Mouse (Mus musculus): ENCODE results near the gene Itga9. TPM values are rescaled to one million over a fixed set of nuclear protein-coding genes. Genes with fewer than 3 reads are reported as not detected.

Itga9 gene
- total RNA-seq, 1 experiment from 2014 or later, result 4.7 TPM

DNA sequence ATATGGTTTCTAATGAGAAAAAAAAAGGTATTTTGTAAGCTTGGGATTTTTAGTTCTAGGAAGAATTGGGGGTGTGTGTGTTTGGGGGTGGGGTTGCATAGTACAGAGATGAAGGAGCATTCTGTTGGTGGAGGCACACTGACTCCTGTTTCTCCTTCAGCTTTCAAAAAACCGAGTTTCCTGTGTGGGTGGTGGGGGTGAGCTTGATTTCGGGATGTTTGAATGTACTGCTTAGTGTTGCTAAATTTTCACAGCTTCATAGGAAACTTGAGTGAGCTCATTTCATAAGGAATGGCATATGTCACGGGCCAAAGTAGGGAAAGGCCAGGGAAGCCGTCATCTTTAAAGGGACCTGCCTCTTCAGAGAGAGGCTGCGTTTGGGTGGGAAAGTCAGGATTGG, 122.5 kb downstream of the Itga9 start:
- ATAC-seq (replicated peaks in 1 of 2; ENCODE audit: insufficient read depth in 1 of 2, low FRiP score in 2 of 2, low TSS enrichment in 1 of 2, low read depth in 1 of 2, poor library complexity in 2 of 2, severe bottlenecking in 2 of 2), result no peak

DNA sequence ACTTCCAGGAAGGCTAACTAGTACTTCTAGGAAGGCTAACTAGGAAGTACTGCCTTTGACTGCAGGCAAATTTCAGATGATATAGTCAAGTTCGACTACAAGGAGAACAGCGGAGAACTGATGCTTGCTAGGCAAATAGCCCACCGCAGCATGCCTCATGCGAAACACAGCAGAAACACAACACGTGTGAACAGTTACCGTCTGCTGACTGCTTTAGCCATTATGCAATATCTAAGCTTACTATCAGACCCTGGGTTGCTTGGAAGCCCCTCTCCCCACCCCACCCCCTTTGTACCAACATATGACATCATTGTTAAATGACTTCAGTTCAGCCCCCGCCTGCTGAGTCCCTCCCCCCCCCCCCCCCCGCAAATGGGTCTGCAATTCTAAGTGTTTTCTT, 123.7 kb downstream of the Itga9 start:
- no peak for ATAC-seq (replicated peaks in 1 of 2; ENCODE audit: insufficient read depth in 1 of 2, low FRiP score in 2 of 2, low TSS enrichment in 1 of 2, low read depth in 1 of 2, poor library complexity in 2 of 2, severe bottlenecking in 2 of 2)

DNA sequence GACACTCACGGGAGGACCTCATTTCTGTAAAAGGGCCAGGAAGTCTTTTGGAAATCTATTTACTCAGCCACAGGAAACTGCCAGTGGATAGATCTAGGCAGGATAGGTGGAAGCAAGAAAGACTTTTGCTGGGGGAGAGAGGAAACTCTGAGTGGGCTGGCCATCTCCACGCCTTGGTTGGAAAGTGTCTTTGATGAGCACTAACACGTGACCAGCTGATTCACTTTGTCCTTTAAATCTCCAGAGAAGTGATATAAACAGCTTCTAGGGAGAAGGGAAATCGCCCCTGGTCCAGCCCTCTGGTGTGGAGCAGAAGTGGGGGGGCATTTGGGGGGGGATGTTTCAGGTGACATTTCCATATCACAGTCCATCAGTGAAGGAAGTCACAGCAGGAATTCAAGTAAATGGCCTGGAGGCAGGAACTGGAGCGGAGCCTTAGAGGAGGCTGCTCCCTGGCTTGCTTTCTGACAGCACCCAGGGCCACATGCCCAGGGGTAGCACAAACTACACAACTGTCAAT, 124.4 kb downstream of the Itga9 start:
- ATAC-seq (replicated peaks in 1 of 2; ENCODE audit: insufficient read depth in 1 of 2, low FRiP score in 2 of 2, low TSS enrichment in 1 of 2, low read depth in 1 of 2, poor library complexity in 2 of 2, severe bottlenecking in 2 of 2), result no peak

DNA sequence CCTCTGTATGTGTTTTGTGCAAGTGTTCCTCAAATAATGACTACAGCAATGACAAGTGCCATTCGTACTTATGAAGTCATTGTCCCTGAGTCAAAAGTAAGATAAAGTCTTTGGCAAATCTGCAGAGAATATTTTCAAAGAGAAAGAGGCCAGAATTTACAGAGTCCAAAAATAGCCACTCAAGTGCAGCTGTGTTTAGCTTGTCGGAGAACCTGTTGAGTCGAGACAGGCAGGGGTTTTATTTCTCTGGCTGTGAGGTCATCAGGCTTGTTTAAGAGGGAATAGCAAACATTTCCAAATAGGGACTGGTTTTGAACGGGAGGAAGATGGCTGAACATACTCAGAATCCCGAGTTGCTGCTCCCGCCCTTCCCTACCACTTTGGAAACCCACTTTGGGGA, 125.2 kb downstream of the Itga9 start:
- no peak for ATAC-seq (replicated peaks in 1 of 2; ENCODE audit: insufficient read depth in 1 of 2, low FRiP score in 2 of 2, low TSS enrichment in 1 of 2, low read depth in 1 of 2, poor library complexity in 2 of 2, severe bottlenecking in 2 of 2)

DNA sequence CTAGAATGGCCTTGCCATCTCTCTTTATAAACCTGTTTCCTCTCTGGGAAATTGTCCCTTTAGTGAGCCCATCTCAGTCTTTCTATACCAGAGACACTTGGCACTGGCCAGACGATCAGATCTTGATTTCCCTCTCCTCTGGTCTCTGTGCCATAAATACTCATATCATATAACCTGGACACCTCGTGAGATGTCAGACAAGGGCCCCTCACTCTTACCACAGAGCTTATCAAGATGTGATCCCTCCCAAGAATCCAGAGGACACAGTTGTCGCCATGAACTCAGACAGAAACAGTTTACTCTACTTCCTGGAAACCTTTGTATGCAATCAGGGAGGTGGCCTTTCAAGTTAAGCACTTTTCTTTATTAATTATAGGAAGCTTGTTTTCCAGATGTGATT, 127.1 kb downstream of the Itga9 start:
- no peak for ATAC-seq (replicated peaks in 1 of 2; ENCODE audit: insufficient read depth in 1 of 2, low FRiP score in 2 of 2, low TSS enrichment in 1 of 2, low read depth in 1 of 2, poor library complexity in 2 of 2, severe bottlenecking in 2 of 2)

DNA sequence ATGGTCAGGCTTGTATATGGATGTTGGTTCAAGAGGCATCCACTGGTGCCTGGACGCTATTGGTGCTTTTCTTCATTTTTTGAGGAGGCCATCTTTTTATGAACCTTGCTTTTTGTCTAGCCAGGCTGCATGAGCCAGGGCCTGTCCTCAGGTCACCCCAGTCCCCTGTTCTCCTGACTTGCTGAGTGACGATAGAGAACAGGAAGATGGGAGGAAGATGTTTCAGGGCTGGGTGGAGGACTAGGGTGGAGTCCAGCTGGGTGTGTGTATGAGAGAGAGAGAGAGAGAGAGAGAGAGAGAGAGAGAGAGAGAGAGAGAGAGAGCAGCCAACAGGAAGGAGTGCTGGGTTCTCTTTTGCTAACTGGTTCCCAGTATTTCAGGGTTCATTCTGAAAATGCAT, 130.6 kb downstream of the Itga9 start:
- ATAC-seq (replicated peaks in 1 of 2; ENCODE audit: insufficient read depth in 1 of 2, low FRiP score in 2 of 2, low TSS enrichment in 1 of 2, low read depth in 1 of 2, poor library complexity in 2 of 2, severe bottlenecking in 2 of 2), result no peak

DNA sequence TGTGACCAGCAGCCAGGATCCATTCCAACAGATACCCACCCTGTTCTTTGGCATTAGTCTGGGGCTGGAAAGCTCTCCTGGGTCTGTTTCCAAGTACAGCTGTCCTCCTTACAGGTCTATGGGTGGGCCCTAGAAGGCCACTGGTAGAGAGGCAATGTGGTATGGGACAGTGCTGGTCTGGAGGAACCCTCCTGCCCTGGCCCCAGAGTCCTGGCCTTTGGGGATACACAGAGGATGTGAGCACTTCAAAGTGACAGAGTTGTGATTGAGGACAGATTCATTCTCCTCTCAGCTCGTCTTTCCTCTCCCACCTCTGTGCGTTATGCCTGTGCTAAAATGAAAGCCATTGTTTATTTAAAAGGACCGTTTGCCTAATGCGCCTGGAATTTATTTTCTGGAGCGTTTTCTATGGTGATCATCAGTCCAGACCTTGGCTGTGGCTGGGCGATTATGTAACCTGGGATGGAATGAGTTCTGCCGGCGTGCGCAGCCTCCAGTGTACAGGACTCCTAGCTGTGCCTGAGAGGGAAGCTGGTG, 131.2 kb downstream of the Itga9 start:
- ATAC-seq (replicated peaks in 1 of 2; ENCODE audit: insufficient read depth in 1 of 2, low FRiP score in 2 of 2, low TSS enrichment in 1 of 2, low read depth in 1 of 2, poor library complexity in 2 of 2, severe bottlenecking in 2 of 2), result no peak

DNA sequence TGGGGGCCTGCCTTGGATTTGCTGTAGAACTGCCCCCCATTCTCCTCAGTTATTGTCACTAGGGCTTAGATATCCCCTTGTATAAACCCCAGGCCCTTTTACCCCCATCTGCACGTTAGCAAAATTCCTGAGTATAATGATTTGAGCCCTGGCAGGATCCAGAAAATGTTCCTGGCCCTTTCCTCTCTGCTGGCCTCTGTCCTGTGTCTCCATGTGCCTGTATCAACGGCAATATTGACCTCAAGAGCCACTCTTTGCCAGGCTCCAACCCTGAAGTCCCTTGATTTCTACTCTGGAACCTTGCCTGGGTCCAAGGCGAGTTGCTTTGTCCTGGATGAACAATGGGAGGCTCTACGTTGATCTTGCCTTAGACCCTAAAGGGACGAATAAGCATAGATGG, 131.8 kb downstream of the Itga9 start:
- no peak for ATAC-seq (replicated peaks in 1 of 2; ENCODE audit: insufficient read depth in 1 of 2, low FRiP score in 2 of 2, low TSS enrichment in 1 of 2, low read depth in 1 of 2, poor library complexity in 2 of 2, severe bottlenecking in 2 of 2)

DNA sequence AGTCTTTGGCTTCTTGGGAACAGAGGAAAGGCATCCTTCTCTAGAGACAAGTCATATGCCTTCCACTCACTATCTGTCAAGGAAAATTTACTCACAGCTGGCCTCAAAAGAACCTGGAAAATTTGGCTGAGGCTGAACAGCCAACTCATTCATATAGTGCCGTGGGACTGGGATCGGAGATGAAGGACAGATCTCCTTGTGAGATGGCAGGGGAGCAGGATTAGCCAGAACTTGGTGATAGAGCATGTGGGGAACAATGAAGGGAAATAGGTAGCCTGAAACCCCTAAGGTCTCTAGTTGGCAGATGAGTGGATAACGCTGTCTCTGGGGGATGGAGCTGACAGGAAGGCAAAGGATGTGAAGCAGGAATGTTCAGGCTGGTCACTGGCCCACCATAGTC, 132.6 kb downstream of the Itga9 start:
- no peak for ATAC-seq (replicated peaks in 1 of 2; ENCODE audit: insufficient read depth in 1 of 2, low FRiP score in 2 of 2, low TSS enrichment in 1 of 2, low read depth in 1 of 2, poor library complexity in 2 of 2, severe bottlenecking in 2 of 2)

DNA sequence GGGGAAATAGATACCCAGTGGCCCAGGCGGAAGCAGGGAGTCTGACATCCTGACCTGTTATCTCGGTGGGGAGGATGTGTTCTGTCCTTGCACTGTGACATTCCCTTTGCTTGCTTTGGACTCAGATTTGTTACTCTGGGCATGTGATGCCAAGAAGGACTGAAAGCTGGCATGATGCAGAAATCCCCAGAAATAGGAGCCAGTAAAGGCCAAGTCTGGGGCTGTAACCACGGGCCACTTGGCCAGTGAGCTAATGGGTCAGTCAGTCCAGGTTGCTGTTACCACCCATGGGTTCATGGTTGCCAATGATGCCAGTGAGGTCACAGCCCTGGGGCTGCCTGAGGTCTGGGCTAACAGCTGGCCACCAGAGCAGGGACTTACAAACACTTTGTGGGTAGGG, 133.2 kb downstream of the Itga9 start:
- no peak for ATAC-seq (replicated peaks in 1 of 2; ENCODE audit: insufficient read depth in 1 of 2, low FRiP score in 2 of 2, low TSS enrichment in 1 of 2, low read depth in 1 of 2, poor library complexity in 2 of 2, severe bottlenecking in 2 of 2)

DNA sequence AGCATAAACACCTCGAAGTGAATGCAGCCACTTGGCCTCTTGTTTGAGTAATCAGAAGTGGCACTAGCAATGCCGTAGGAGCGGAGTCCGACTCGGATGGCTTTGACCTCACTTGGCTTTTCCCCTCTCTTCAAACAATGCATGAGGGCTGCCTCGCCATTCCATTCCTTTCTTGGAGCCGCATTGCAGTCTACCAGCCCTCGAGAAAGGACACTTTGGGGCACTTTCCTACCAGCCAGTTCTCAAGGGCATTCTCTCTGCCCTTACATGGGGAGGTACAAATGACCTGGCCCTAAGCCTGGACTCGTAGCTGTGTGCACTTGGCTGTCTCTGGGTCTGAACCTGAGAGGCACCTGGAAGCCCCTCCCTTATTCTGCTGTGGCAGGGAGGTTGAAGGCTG, 134.8 kb downstream of the Itga9 start:
- ATAC-seq (replicated peaks in 1 of 2; ENCODE audit: insufficient read depth in 1 of 2, low FRiP score in 2 of 2, low TSS enrichment in 1 of 2, low read depth in 1 of 2, poor library complexity in 2 of 2, severe bottlenecking in 2 of 2), result no peak

DNA sequence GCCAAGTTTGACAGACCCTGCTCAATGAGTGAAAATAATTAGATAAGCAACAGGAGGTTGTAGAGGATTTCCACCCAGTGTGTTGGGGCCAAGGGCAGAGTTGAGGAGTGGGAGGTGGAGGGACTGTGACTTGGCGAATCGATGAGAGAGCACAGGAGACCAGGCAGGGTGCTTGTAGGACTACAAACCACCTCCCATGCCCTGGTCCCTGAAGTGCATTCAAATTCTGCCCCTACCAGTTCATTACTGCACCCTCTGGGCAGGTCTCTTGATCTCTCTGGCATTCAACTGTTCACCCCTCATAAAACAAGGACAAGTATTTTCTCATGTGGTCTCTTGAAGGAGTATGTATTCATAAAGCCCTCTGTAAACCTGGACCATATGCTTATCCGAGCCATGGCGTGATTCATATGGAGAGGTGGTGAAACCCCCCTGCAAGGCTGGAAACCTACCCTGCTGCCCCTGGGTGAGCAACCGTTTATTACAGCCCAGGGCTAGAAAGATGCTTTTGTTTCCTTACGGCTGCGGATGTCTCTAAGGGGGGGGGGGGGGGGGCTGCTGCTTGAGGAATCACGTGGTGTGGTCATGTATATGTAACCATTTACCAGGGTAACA, 143.0 kb downstream of the Itga9 start:
- no peak for ATAC-seq (replicated peaks in 1 of 2; ENCODE audit: insufficient read depth in 1 of 2, low FRiP score in 2 of 2, low TSS enrichment in 1 of 2, low read depth in 1 of 2, poor library complexity in 2 of 2, severe bottlenecking in 2 of 2)

DNA sequence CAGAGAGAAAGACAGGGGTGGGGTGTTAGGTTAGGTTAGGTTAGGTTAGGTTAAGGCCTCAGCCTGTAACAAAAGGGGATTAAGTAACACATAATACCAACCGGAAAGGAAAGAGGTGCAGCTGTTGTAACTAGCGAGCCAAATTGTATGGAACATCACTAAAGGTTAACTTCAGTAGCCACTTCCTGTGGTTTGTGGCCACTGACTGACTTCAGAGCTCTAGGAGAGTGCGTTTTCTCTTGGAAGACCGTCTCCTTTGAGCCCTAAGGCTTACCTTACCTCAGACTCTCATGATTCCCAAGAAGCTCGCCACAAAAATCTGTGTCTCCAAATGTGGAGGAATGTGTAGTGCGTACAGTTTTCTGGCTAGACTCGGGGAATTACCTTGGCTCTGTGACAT, 144.3 kb downstream of the Itga9 start:
- peak; percentile 35 to 47; a peak in 3 of 4 replicates for ATAC-seq (replicated peaks in 1 of 2; ENCODE audit: insufficient read depth in 1 of 2, low FRiP score in 2 of 2, low TSS enrichment in 1 of 2, low read depth in 1 of 2, poor library complexity in 2 of 2, severe bottlenecking in 2 of 2)

DNA sequence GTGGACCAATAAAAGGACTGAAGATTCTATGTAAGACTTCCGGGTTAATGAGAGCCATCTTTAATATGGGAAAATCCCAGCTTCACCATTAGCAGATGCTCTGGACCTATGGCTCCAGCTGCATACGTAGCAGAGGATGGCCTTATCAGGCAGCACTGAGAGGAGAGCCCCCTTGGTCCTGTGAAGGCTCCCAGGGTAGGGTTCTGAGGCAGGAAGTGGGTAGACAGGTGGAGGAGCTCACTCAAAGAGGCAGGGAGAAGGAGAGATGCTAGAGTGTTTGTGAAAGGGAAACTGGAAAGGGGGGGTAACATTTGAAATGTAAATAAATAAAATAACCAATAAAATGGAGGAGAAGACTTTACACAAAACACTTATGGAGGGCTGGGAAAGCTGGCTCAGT, 145.9 kb downstream of the Itga9 start:
- ATAC-seq (replicated peaks in 1 of 2; ENCODE audit: insufficient read depth in 1 of 2, low FRiP score in 2 of 2, low TSS enrichment in 1 of 2, low read depth in 1 of 2, poor library complexity in 2 of 2, severe bottlenecking in 2 of 2), result no peak

DNA sequence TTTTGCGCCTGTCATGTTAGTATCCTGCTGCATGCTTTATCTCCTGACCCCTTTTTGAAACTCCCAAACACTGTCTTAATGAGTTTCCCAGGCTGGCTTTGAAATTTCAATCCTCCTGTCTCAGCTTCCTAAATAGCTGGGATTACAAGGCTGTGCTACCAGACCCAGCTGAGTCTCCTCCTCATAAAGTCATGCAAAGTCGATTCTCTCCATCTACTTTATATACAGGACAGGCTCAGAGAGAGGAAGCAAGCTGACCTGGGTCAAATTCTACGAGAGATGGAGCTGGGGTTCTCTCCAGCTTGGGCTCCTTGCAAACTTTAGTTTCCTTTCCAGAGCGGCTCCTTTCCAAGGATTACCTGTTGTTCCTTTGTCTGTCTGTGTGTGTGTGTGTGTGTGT, 153.0 kb downstream of the Itga9 start:
- no peak for ATAC-seq (replicated peaks in 1 of 2; ENCODE audit: insufficient read depth in 1 of 2, low FRiP score in 2 of 2, low TSS enrichment in 1 of 2, low read depth in 1 of 2, poor library complexity in 2 of 2, severe bottlenecking in 2 of 2)

DNA sequence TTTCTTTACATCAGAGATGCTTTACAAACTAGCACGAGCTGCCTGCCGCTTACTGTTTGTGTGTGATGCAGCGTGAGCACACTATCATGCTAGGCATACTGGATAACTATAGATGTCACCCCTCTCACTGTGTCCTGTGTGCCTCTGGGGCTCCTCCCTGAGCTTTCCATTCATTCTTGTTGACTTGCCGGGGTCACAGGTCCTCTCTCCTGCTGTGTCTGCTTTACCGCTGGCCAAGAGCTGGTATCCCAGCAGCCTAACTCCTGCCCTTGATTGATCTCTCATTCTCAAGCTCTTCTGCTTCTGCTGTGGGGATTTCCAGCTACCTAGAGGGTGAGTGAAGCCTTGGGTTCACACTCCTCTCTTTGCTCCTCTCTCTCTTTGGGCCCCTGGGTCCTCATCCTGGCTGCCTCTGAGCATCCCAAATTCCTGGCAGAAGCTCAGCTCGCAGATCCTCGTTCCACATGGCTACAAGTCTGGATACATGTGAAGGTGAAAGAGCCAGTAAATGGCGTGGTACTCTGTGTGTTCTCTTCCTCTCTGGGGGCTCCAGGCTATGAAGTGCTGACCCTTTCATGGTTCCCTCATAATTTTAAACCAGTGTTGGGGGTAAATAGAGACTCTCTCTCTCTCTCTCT, 155.6 kb downstream of the Itga9 start:
- no peak for ATAC-seq (replicated peaks in 1 of 2; ENCODE audit: insufficient read depth in 1 of 2, low FRiP score in 2 of 2, low TSS enrichment in 1 of 2, low read depth in 1 of 2, poor library complexity in 2 of 2, severe bottlenecking in 2 of 2)

DNA sequence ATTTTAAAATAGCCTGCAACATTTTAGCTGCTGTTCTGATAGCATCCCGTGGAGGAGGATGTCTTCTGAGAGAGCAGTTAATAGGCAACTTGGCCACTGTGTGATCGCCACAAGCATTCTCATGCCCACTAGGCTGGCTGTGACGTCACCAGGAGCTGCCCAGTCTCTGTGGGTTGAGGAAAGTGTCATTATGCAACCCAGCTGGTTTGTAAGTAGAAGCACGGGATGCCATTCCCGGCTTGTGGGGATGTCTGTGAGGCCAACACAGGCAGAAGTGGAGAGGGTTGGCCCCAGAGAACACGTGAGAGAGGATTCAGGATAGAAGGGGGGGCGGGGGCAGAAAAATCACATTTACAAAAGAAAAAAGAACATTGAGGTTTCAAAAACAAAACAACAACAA, 156.3 kb downstream of the Itga9 start:
- 0 out of 4 replicates have a peak, but pooled peaks have one; percentile 21 to 32 for ATAC-seq (replicated peaks in 1 of 2; ENCODE audit: insufficient read depth in 1 of 2, low FRiP score in 2 of 2, low TSS enrichment in 1 of 2, low read depth in 1 of 2, poor library complexity in 2 of 2, severe bottlenecking in 2 of 2)

DNA sequence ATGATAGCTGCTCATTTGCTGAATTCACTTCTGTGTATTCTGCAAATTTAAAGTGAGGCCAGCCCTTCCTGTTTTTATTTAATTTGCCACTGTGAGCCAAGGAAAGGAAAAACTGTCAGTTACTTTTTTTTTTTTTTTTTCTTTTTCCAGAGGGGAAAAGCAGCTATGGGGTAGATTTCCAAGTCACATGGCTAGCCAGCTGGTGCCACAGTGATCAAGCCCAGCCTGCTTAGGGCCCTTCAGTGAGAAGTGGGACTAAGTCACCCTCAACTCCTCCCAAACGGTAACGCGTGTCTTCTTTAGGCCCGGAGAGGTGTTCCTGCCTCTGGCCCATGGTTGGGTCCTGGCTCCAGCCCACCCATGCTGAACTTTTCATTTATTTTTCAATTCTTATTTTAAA, 156.7 kb downstream of the Itga9 start:
- ATAC-seq (replicated peaks in 1 of 2; ENCODE audit: insufficient read depth in 1 of 2, low FRiP score in 2 of 2, low TSS enrichment in 1 of 2, low read depth in 1 of 2, poor library complexity in 2 of 2, severe bottlenecking in 2 of 2), result no peak

DNA sequence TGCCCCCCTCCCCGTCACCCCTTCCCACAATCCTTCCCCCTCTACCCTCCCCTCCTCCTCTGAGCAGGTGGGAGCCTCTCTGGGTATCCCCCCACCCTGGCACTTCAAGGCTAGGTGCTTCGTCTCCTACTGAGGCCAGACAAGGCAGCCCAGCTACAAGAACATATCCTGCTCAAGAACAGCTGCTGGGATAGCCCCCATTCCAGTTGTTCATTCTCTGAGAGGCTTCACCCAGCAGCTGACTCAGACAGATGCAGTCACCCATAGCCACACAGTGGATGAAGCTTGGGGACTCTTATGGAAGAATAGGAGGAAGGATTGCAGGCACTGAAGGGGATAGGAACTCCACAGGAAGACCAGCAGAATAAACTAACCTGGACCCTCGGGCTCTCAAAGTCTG, 157.2 kb downstream of the Itga9 start:
- ATAC-seq (replicated peaks in 1 of 2; ENCODE audit: insufficient read depth in 1 of 2, low FRiP score in 2 of 2, low TSS enrichment in 1 of 2, low read depth in 1 of 2, poor library complexity in 2 of 2, severe bottlenecking in 2 of 2), result no peak
